9 mouse cellular contexts compared by ENCODE assay signal in genomic region chr6:3764230-3764764, GRCm38 (mm10). TPM values are rescaled to one million over a fixed set of nuclear protein-coding genes. Genes with fewer than 3 reads are reported as not detected.
A peak's percentile ranks its signal among the peaks of the same experiment; 100 is the strongest.
DNase-seq lines count a peak whose midpoint lies in the region; ATAC-seq and TF ChIP-seq lines count a peak whose summit lies in the region.
"Had no signal": no experiment of that assay in that cellular context is flagged by ENCODE, and none has a peak within 500 bp of the region (broad histone marks: within the 10 kb centered on the region; RNA-seq: fewer than 3 reads in every experiment).

Calcr (minus strand) TSS chr6:3764714.

- no peak for TF ChIP-seq CTCF in lung, postnatal 0 days (IDR thresholded peaks at IDR 0.05)
- no peak for TF ChIP-seq CTCF in lung, adult 2 months (IDR thresholded peaks at IDR 0.05; ENCODE audit: insufficient read depth, low read length)
- no peak for TF ChIP-seq CTCF in thymus, adult 2 months (IDR thresholded peaks at IDR 0.05; ENCODE audit: borderline replicate concordance, control insufficient read depth, extremely low read depth, insufficient read depth, low read length, poor library complexity)

- no peak within 1 kb of the TSS for H3K27ac ChIP-seq in lung, postnatal 0 days (ENCODE audit: low read length)
- no peak within 1 kb of the TSS for H3K27ac ChIP-seq in hindbrain, embryonic 10.5 days
- no peak within 1 kb of the TSS for H3K27ac ChIP-seq in liver, embryonic 13.5 days
- no peak within 1 kb of the TSS for H3K27ac ChIP-seq in thymus, adult 2 months (ENCODE audit: control insufficient read depth, insufficient read depth, low read length)

- peak within 1 kb of the TSS; percentile 58 for H3K4me2 ChIP-seq in lung, postnatal 0 days (replicated peaks; ENCODE audit: low read depth, low read length)
- H3K4me2 ChIP-seq in liver, embryonic 13.5 days = peak within 1 kb of the TSS; percentile 53

- under 1% methylated on average over 12 of the region's 12 CpGs for WGBS in lung, postnatal 0 days
- 5% methylated on average over 12 of the region's 12 CpGs for WGBS in lung, adult 2 months
- WGBS in hindbrain, embryonic 10.5 days = 5% methylated on average over 12 of the region's 12 CpGs
- 6% methylated on average over 12 of the region's 12 CpGs for WGBS in liver, embryonic 13.5 days (ENCODE audit: insufficient replicate concordance)
- WGBS in thymus, adult 2 months = 12% methylated on average over 12 of the region's 12 CpGs

- no peak for ATAC-seq in lung, postnatal 0 days
- no peak for ATAC-seq in liver, embryonic 13.5 days (ENCODE audit: low read depth)

- TF ChIP-seq POLR2A in lung, adult 2 months (IDR thresholded peaks at IDR 0.05; ENCODE audit: borderline replicate concordance, extremely low read depth, low read depth, low read length) = no peak
- TF ChIP-seq POLR2A in thymus, adult 2 months (IDR thresholded peaks at IDR 0.05; ENCODE audit: control insufficient read depth, extremely low read depth, insufficient read depth, low read length, poor library complexity) = no peak

- no peak for DNase-seq in lung, postnatal 0 days (ENCODE audit: low spot score)
- DNase-seq in lung, adult 2 months = no peak
- peak; percentile 17 for DNase-seq in hindbrain, embryonic 10.5 days (ENCODE audit: low spot score)
- DNase-seq in liver, embryonic 13.5 days = no peak
- no peak for DNase-seq in thymus, adult 2 months
- DNase-seq in yolk sac, embryonic 10.5 days (ENCODE audit: low spot score) = no peak
- no peak for DNase-seq in gastrocnemius, adult 18-20 months (ENCODE audit: low spot score)
- DNase-seq: adrenal gland, postnatal 36 days; gastrocnemius, postnatal 25 days had no signal

- H3K4me3 ChIP-seq in lung, postnatal 0 days (ENCODE audit: low read depth, low read length) = peak within 1 kb of the TSS; percentile 32
- H3K4me3 ChIP-seq in lung, adult 2 months (replicated peaks; ENCODE audit: extremely low read depth, low read depth, low read length) = no peak within 1 kb of the TSS
- peak within 1 kb of the TSS; percentile 69 for H3K4me3 ChIP-seq in hindbrain, embryonic 10.5 days
- peak within 1 kb of the TSS; percentile 34 for H3K4me3 ChIP-seq in liver, embryonic 13.5 days (replicated peaks)
- H3K4me3 ChIP-seq in thymus, adult 2 months (ENCODE audit: control insufficient read depth, insufficient read depth, low read length) = no peak within 1 kb of the TSS

- no peak for TF ChIP-seq EP300 in lung, postnatal 0 days (IDR thresholded peaks at IDR 0.05)

- no peak within 1 kb of the TSS for H3K9ac ChIP-seq in lung, postnatal 0 days (replicated peaks; ENCODE audit: low read depth)
- H3K9ac ChIP-seq in liver, embryonic 13.5 days = no peak within 1 kb of the TSS

- no peaks in the 10 kb centered on the region for H3K9me3 ChIP-seq in lung, postnatal 0 days (ENCODE audit: low read length)
- no peaks in the 10 kb centered on the region for H3K9me3 ChIP-seq in hindbrain, embryonic 10.5 days
- H3K9me3 ChIP-seq in liver, embryonic 13.5 days (replicated peaks) = no peaks in the 10 kb centered on the region

- H3K27me3 ChIP-seq in lung, postnatal 0 days (replicated peaks; ENCODE audit: insufficient read depth, low read length) = peaks cover 21% of the 10 kb centered on the region
- H3K27me3 ChIP-seq in hindbrain, embryonic 10.5 days (ENCODE audit: insufficient read depth, poor library complexity, severe bottlenecking) = peaks cover 58% of the 10 kb centered on the region
- H3K27me3 ChIP-seq in liver, embryonic 13.5 days = peaks cover 36% of the 10 kb centered on the region
- no peaks in the 10 kb centered on the region; the same call in 1 of the 2 replicates for H3K27me3 ChIP-seq in thymus, adult 2 months (ENCODE audit: control insufficient read depth, insufficient read depth, low read length)

- no peaks in the 10 kb centered on the region for H3K4me1 ChIP-seq in lung, postnatal 0 days (ENCODE audit: insufficient read depth, low read depth, low read length)
- no peaks in the 10 kb centered on the region for H3K4me1 ChIP-seq in lung, adult 2 months (ENCODE audit: control insufficient read depth, insufficient read depth, low read length)
- peaks cover 14% of the 10 kb centered on the region for H3K4me1 ChIP-seq in hindbrain, embryonic 10.5 days (replicated peaks)
- H3K4me1 ChIP-seq in liver, embryonic 13.5 days (replicated peaks) = no peaks in the 10 kb centered on the region
- no peaks in the 10 kb centered on the region for H3K4me1 ChIP-seq in thymus, adult 2 months (replicated peaks; ENCODE audit: control insufficient read depth, insufficient read depth, low read length)

- no peaks in the 10 kb centered on the region for H3K36me3 ChIP-seq in lung, postnatal 0 days (ENCODE audit: insufficient read depth, low read length)
- H3K36me3 ChIP-seq in hindbrain, embryonic 10.5 days = no peaks in the 10 kb centered on the region
- H3K36me3 ChIP-seq in liver, embryonic 13.5 days = no peaks in the 10 kb centered on the region
- H3K36me3 ChIP-seq in thymus, adult 2 months (ENCODE audit: control insufficient read depth, insufficient read depth, low read length) = no peaks in the 10 kb centered on the region

RNA-seq across cellular contexts. Expression of gene Calcr, which starts in this region (rescaled TPM):
- polyA plus RNA-seq in lung, postnatal 0 days (2015; fragmentation: Nextera tagmentation; extraction: Ambion mirVana) = 0.11 TPM in 1 of 2 replicates, not detected in the other
- 0.15 and 0.17 TPM in 2 replicates for polyA plus RNA-seq in lung, adult 2 months (2012; rRNA removed)
- polyA plus RNA-seq in hindbrain, embryonic 10.5 days (2016; fragmentation: Nextera tagmentation; extraction: Ambion mirVana) = 0.25 and 0.55 TPM in 2 replicates
- not detected in 2 replicates for polyA plus RNA-seq in liver, embryonic 13.5 days (2015; fragmentation: Nextera tagmentation; extraction: Ambion mirVana)
- 0.31 and 0.41 TPM in 2 replicates for polyA plus RNA-seq in thymus, adult 2 months (2012; rRNA removed)
- total RNA-seq in gastrocnemius, adult 18-20 months (2021) = under 1 TPM; 0.14 to 0.16 TPM
- total RNA-seq: adrenal gland, postnatal 36 days had no signal

Comparison
In these comparisons a context has a peak if more than half of its experiments do, and no peak if none do; other contexts are left out.
1. H3K4me3 ChIP-seq: peak in lung, postnatal 0 days (single experiment) and liver, embryonic 13.5 days (single experiment); none in lung, adult 2 months (single experiment) and thymus, adult 2 months (single experiment).
2. Peak in DNase-seq and H3K4me3 ChIP-seq in hindbrain, embryonic 10.5 days; RNA of the gene not detected or under 1 TPM.